Mouse (Mus musculus) limb, embryonic 14.5 days (tissue): ENCODE data around the gene Ptpn20. TPM values are rescaled to one million over a fixed set of nuclear protein-coding genes. Genes with fewer than 3 reads are reported as not detected.
A peak's percentile ranks its signal among the peaks of the same experiment; 100 is the strongest.

ENCODE experiments used
- ATAC-seq: fragments of 200-750 bp; cut with Nextera tagmentation; 2 replicates; pipeline ENCODE4 v1.8.0; 2017; ENCODE audit warnings: low read depth, moderate number of reproducible peaks, moderate TSS enrichment; ENCODE audit not compliant: low FRiP score
- DNase-seq: peaks from one replicate; pipeline ENCODE4 v3.0.0-alpha.2; 2015; ENCODE audit warnings: low spot score
- H3K27ac ChIP-seq: fragments of 300-500 bp; sonication (generic); replicated peaks from 2 replicates; pipeline ENCODE4 v1.5.1; 2014; ENCODE audit warnings: low read depth, mild to moderate bottlenecking, low read length, moderate library complexity, mixed read lengths
- H3K27me3 ChIP-seq: fragments of 300-500 bp; sonication (generic); 2 replicates; pipeline ENCODE4 v1.6.1; 2014; ENCODE audit warnings: low read length, mixed read lengths; ENCODE audit not compliant: control insufficient read depth, insufficient read depth
- H3K36me3 ChIP-seq: fragments of 300-500 bp; sonication (generic); 2 replicates; pipeline ENCODE4 v1.6.1; 2014; ENCODE audit warnings: mild to moderate bottlenecking, low read length, moderate library complexity, mixed read lengths; ENCODE audit not compliant: control insufficient read depth, insufficient read depth
- H3K4me1 ChIP-seq: fragments of 300-500 bp; sonication (generic); 2 replicates; pipeline ENCODE4 v1.6.1; 2014; ENCODE audit warnings: antibody characterized with exemption, low read length, mixed read lengths; ENCODE audit not compliant: control insufficient read depth, insufficient read depth
- H3K4me2 ChIP-seq: fragments of 300-500 bp; sonication (generic); replicated peaks from 2 replicates; pipeline ENCODE4 v1.6.1; 2014; ENCODE audit warnings: low read depth, mild to moderate bottlenecking, low read length, moderate library complexity; ENCODE audit not compliant: severe bottlenecking
- H3K4me3 ChIP-seq: fragments of 300-500 bp; sonication (generic); replicated peaks from 2 replicates; pipeline ENCODE4 v1.5.1; 2014; ENCODE audit warnings: low read length
- H3K9ac ChIP-seq: fragments of 300-500 bp; sonication (generic); 2 replicates; pipeline ENCODE4 v1.6.1; 2014; ENCODE audit warnings: mild to moderate bottlenecking, low read depth, low read length, moderate library complexity; ENCODE audit not compliant: severe bottlenecking
- H3K9me3 ChIP-seq: fragments of 300-500 bp; sonication (generic); 2 replicates; pipeline ENCODE4 v1.6.1; 2016; ENCODE audit warnings: low read length; ENCODE audit not compliant: control insufficient read depth
- POLR2A ChIP-seq: fragments of 200-500 bp; IDR thresholded peaks from 2 replicates; pipeline ENCODE4 v1.8.0; 2012; ENCODE audit warnings: inconsistent platforms, mild to moderate bottlenecking, moderate library complexity, borderline replicate concordance; ENCODE audit not compliant: insufficient read depth, insufficient read length; ENCODE audit errors: extremely low read depth
- WGBS: fragments of 180-500 bp; shearing (Covaris S2); extraction: QIAGEN DNeasy Blood & Tissue Kit; methylation state at CpG from one replicate; pipeline ENCODE4 v1.1.7; 2014; 5-methylcytosine and 5-hydroxymethylcytosine counted together
- polyA plus RNA-seq, 2 experiments: library from polyadenylated mRNA; depleted of rRNA in 1 of 2; stranded (reverse) in 1 of 2; unstranded in 1 of 2; fragments of >200 nt; fragmentation: Nextera tagmentation in 1 of 2; extraction: Ambion mirVana in 1 of 2; gene quantifications; 2 replicates each; pipeline versions ENCODE4 v1.2.1 to v1.2.3; 2012 to 2014

Ptpn20 gene
- polyA plus RNA-seq, 2 experiments: 0.28 to 0.36 TPM

GRCm38 (mm10) chr14:33632790-33633372 lies 43.9 kb downstream of the Ptpn20 start:
- Histone ChIP-seq H3K4me1 (no peaks in the 10 kb centered on the region), H3K9me3 (no peaks in the 10 kb centered on the region), H3K4me3 (no peak overlapping the region), H3K9ac (no peak overlapping the region), H3K27me3 (no peaks in the 10 kb centered on the region), H3K27ac (no peak overlapping the region), H3K36me3 (no peaks in the 10 kb centered on the region), H3K4me2 (no peak overlapping the region)
- 68% methylated on average over 8 of the region's 8 CpGs for WGBS
- peak; percentile 50 for DNase-seq
- no peak for TF ChIP-seq POLR2A
- ATAC-seq: peak; percentile 57; the same call in 1 of the 2 replicates

DNA sequence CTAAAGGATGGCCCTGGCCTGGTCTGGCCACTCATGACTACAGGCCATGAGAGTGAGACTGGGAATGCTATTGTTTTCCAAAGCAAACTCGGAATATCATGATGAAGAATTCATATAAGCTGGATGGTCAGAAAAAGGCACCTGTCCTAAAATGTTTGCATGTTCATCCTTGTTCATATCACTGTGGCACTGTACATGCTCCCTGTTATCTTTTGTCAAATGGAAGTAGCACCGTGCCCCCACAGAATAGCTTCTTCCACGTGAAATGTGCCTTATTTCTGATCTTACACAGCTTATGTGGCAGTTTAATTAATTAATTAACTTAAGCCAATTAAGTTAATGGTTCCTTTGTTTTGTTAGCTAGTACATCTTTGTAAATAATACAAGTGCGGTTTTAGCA lies 45.3 kb downstream of the Ptpn20 start:
- no peak overlapping the region for H3K4me3 ChIP-seq
- no peak overlapping the region for H3K27ac ChIP-seq
- no peak for TF ChIP-seq POLR2A
- no peaks in the 10 kb centered on the region for H3K4me1 ChIP-seq
- no peak for ATAC-seq
- H3K27me3 ChIP-seq: no peaks in the 10 kb centered on the region
- no peak for DNase-seq
- no peaks in the 10 kb centered on the region for H3K9me3 ChIP-seq
- no peaks in the 10 kb centered on the region for H3K36me3 ChIP-seq
- H3K9ac ChIP-seq: no peak overlapping the region
- 86% methylated on average over 4 of the region's 4 CpGs for WGBS
- no peak overlapping the region for H3K4me2 ChIP-seq

GRCm38 (mm10) chr14:33634774-33635173 lies 45.8 kb downstream of the Ptpn20 start:
- Histone ChIP-seq H3K9me3 (no peaks in the 10 kb centered on the region), H3K4me1 (no peaks in the 10 kb centered on the region), H3K4me3 (no peak overlapping the region), H3K27ac (no peak overlapping the region), H3K27me3 (no peaks in the 10 kb centered on the region), H3K4me2 (no peak overlapping the region), H3K9ac (no peak overlapping the region), H3K36me3 (no peaks in the 10 kb centered on the region)
- ATAC-seq: no peak
- no peak for TF ChIP-seq POLR2A
- WGBS: 91% methylated on average over 1 of the region's 1 CpGs
- no peak for DNase-seq

DNA sequence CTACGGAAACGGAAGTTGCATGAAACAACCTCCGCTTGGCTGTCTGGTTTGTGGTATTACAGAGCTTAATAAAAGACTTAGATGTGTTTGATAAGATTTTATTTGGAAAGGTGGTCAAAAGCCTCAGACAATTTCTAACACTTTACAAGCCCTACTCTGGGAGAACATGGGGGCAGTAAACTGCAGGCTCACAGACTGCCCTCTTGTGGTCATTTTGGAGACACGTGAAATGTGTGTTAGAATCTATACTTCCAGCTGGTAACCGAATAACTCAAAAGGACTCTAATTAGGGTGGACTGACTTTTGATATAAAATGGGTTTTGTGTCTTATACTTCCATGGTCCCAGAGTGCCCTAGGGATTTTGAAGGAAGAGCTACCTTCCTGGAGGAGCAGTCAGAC lies 50.4 kb downstream of the Ptpn20 start:
- ATAC-seq (no peak), DNase-seq (peak; percentile 44)
- Histone ChIP-seq H3K9ac (no peak overlapping the region), H3K27me3 (no peaks in the 10 kb centered on the region), H3K36me3 (no peaks in the 10 kb centered on the region), H3K4me3 (no peak overlapping the region), H3K27ac (no peak overlapping the region), H3K4me2 (no peak overlapping the region), H3K4me1 (no peaks in the 10 kb centered on the region), H3K9me3 (no peaks in the 10 kb centered on the region)
- 70% methylated on average over 5 of the region's 5 CpGs for WGBS
- no peak for TF ChIP-seq POLR2A

DNA sequence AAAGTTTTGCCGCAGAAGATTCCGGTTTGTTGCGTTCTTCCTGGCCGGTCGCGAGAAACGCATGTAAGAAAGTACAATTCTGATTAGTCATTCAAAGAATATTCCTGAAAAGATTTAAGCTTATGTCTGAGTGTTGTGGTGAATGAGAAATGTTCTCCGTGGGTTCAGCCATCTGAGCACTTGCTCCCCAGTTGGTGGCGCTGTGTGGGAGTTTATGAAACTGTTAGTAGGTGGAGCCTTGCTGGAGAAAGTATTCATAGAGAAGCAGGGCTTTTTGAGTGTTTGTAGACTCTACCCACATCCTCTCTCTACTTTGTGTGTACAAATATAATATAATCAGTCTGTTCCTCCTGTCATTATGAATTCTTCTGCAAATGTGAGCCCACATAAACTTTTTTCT lies 61.7 kb downstream of the Ptpn20 start:
- TF ChIP-seq POLR2A: no peak
- Histone ChIP-seq H3K4me2 (no peak overlapping the region), H3K4me3 (no peak overlapping the region), H3K4me1 (no peaks in the 10 kb centered on the region), H3K27ac (no peak overlapping the region), H3K36me3 (no peaks in the 10 kb centered on the region), H3K9me3 (no peaks in the 10 kb centered on the region), H3K27me3 (no peaks in the 10 kb centered on the region), H3K9ac (no peak overlapping the region)
- WGBS: 94% methylated on average over 9 of the region's 9 CpGs
- ATAC-seq (no peak), DNase-seq (no peak)
